Mouse (Mus musculus) left cerebral cortex, adult 8-10 months (tissue): ENCODE measurements at regions not wholly inside any gene's neighbourhood (a gene's known extent, or its start where the extent isn't known, plus 50 kb on each side); places are given as distances from the start of the nearest gene placed in this dataset.

Source experiments
- DNase-seq, 2 experiments: peaks; one replicate each; pipeline ENCODE4 v3.0.0; 2022; ENCODE audit warnings: low spot score in 2 of 2

DNA sequence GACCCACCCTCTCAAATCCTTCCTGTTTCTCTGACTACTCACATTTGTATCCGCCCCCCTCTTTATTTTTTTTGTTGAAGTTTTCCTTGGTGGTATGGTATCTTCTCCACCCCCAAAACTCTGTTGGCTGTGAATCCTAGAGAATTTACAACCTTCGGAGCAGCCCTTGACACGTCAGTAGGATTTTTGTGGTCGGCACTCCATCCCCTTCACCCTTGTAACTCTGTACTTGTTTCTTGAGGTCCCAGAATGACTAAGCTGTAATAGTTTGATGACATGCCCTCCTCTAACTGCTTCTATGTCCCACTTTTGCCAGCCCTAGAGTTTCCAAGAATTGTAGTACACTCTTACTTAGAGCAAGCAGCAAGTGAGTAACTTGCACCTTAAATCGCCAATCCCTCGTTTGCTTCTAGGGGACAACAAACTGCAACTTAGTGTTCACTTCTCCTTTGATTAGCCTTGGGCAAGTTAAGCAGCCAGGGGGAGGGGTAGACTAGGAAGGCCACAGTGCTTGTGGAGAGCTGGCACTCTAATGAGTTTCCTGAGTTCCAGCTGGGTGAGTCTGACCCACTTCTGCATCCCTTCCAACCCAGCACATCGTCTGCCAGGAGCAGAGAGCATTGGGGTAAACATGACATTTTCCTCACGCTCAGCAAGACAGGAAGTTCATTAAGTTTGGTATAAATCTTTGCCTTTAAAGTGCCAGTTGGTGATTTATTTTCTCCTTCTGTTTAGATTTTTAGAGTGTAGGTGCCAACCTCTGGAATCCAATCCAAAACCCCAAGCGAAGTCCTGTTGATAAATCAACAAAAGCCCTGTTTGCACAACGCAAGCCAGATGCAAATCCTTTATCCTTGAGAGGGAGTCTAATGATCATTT lies 118.7 kb downstream of the Foxa2 start:
- DNase-seq = no peak

GRCm38 (mm10) chr2:147926861-147927260 lies 119.9 kb downstream of the Foxa2 start:
- DNase-seq = no peak

- no peak for DNase-seq
Measured at GRCm38 (mm10) chr2:147907341-147907740, 139.4 kb downstream of the Foxa2 start.

DNA sequence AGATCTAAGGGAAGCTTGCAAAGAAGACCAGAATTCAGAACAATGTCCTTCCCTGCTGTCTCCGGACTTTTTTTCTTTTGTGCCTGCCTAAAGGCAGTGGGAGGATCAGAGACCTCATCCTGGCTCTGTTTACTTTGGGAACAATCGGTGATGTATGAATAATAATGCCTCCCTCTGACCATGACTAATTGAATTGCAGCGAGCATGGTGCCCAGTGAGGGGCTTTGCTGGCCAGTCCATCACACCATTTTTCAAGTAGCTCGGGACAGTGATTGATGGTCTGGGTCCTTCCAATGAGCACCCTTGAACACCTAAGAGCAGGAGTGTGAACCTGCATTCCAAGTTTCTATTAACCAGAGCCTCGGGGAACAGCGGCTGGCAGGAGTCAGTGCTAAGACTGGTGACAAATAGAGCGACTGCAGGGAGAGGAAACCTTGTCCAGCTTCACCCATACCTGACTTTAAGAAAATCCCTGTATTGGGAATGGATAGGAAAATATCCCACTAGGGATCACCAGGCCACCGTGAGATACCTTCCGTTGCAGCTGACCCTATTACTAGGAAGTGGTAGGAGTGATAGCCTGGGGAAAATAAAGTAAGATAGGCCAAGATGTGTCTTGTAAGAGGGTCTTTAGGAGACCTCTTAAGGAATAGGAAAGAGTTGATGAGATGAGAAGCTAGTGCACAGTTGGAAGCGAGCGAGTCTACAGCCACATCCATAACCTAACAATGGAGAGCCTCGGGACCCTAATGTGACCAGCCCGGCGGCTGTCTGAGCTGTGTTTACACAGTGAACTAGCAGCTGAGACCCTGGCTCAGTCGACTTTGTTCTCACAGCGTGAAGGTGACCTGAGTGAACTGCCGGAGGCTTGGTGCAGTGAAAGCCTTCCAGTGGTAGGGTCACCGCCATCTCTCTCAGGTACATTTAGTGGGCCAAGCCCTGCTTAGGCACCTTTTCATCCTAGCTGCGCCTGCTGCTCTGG lies 140.7 kb downstream of the Foxa2 start:
- DNase-seq = no peak

GRCm38 (mm10) chr2:147905118-147905517 lies 141.7 kb downstream of the Foxa2 start:
- no peak for DNase-seq

DNA sequence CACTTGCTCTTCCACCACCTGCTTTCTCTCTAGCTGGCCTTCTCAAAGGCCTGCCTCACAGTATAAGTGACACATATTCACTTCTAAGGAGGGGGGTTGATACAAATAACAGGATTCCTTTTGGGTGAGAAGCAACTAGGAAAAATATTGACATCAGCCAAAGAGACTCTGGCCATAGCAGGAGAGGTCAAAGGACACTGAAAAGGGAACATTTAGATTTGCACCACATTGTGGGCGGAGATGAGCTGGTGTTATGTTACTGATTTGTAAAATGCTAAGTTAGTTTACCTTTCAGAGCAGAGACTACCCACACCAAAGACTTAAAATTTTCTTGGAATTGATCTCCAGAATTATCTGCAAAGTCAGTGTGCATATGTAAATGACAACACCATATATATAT lies 147.5 kb downstream of the Foxa2 start:
- no peak for DNase-seq

DNA sequence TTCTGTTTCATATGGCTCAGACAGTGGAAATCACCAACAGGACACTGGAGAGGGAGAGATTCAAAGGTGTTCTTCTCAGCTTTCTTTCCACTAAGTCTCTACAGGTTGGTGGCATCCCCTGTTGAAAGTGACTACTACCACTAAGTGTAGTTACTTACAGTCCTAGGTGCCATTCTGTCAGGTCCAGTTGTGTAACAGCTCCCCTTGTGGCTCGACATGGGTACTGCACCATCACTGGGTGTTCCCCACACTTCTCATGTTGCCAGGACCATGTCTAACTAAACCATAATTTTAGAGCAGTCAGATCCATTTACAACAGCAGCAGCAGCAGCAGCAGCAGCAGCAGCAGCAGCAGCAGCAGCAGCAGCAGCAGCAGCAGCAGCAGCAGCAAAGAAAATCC lies 151.1 kb downstream of the Foxa2 start:
- peak; percentile 6 to 11 for DNase-seq

GRCm38 (mm10) chr2:147894213-147894612 lies 152.6 kb downstream of the Foxa2 start:
- no peak for DNase-seq

DNA sequence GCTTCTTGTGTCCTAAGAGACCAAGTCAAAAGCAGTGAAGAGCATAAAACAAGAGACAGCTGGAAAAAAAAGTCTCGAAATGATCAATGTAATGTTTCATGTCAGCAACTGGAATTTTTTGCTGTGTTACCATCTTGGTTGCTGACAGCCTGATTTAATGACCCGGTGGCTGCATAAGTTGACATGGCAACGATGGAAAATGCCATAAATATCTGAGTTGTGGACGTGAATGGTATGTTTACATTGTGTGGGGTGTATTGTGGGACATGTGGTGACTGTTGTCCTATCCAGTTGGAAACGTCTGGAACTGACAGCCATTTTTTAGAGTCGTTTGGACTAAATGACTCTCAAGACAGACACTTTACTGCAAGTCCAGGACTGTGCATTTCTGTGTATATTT lies 160.6 kb downstream of the Foxa2 start:
- no peak for DNase-seq

DNA sequence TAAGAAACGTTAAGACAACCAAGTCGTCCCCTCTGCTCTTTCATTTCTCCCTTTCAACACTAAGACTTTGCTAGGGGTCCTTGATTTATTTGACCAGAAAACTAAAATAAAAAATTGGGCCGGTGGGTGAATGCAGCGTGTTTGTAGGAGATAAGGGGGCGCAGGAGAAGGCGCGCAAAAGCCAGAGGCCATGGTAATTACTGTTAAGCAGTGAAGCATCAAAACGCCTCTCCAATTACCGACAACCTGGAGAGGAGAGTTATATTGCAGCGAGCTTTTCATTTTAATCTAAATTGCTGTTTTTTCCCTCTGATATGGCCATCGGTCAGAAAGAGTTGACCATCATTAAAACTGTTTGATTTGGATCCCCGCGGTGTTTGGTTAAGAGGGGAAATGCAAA lies 168.9 kb downstream of the Foxa2 start:
- no peak for DNase-seq

- DNase-seq = no peak
Measured at GRCm38 (mm10) chr2:147877543-147877904, 169.2 kb downstream of the Foxa2 start.

DNA sequence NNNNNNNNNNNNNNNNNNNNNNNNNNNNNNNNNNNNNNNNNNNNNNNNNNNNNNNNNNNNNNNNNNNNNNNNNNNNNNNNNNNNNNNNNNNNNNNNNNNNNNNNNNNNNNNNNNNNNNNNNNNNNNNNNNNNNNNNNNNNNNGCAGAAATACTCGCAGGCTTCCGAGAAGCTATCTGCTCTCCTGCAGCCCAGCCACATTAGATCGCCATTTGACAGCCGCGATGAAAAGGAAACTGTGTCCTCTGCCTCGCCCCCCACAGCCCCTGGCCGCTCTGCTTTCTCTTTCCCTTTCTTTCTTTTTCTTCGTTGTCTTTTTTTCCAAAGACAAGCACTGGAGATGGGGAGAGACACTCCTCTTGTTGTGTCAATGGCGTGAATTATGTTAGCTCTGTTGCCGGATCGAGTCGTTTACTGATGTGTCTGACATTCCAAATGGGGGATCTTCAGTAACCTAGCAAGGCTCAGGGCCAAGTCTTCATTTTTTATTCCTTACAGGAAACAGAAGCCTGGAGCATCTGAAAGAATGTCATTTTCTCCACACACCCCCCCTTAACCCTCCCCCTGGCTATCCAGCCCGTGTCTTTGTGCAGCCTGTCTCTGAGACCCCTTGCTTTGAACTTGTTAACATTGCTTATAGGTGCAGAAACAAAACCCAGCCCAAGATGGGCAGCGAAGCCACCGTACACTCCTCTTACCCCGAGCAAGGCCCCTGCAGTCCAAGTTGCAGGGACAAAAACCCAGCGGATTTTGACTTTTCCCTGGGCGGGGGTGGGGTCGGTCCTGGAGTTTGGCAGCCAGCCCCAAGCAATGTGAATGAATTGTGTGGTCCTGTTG lies 169.8 kb downstream of the Foxa2 start:
- no peak for DNase-seq

- DNase-seq = no peak
Measured at GRCm38 (mm10) chr2:147872972-147873371, 173.8 kb downstream of the Foxa2 start.

GRCm38 (mm10) chr2:147851186-147851802 lies 195.5 kb downstream of the Foxa2 start:
- no peak for DNase-seq

DNA sequence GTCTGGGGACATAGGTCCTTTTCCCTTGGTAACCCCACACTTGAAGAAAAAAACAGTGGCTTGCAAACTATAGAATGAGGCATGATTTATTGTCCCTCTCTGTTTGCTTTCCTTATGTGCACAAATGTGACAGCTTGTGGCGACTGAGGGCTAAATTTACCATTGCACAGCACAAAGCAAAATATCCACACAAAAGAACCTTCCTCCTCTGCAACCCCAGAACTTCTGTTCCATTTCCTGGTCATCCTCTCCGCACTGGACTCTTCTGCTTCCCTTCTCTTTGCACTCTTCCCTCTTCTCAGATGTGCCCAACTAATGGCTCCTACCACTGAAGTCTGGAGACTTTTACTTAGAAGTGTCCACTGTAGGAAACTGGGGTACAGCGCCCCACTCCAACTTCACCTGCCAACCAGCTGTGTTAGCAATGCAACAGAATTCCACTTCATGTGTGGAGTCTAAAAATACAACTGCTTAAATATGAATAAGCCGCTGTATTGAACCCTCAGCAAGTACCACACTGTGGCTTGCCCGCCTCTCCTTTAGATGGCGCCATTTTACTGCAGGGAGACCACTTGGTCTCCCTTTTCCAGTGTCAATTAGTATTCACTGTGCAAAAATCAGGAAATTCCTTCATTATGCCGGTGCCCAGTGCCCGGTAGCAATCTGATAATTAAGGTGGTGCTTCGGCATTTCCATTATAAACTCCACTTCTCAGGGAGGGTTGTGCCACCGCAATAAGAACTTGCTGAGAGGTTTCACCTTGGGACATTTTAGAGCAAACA lies 199.6 kb downstream of the Foxa2 start:
- peak in 1 of 2 experiments; percentile 7 for DNase-seq

GRCm38 (mm10) chr2:147845256-147845655 lies 201.5 kb downstream of the Foxa2 start:
- peak in 1 of 2 experiments; percentile 22 for DNase-seq

- no peak for DNase-seq
Measured at GRCm38 (mm10) chr2:147840936-147841335, 205.8 kb downstream of the Foxa2 start.

- DNase-seq = no peak
Measured at GRCm38 (mm10) chr2:147838613-147839012, 208.2 kb downstream of the Foxa2 start.

DNA sequence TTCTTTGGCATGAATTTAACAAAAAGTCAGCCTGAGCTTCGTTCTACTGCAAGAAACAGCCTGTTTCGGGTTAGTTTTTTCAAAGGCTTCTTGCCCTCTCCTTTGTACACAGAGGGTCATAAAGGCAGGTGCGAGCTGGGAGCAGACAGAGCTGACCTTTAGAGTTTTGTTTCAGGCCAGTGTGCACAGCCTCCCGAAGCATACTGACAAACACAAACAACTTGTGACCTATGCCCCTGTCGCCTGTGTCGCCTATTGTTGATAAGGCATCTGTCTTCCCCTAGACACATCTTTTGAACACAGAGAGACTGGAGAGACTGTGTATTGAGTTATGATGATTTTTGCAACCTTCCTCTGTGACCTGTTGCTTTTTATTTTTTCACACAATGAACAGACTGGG lies 216.2 kb downstream of the Foxa2 start:
- DNase-seq = no peak

- DNase-seq = no peak
Measured at GRCm38 (mm10) chr2:147816951-147817350, 229.8 kb downstream of the Foxa2 start.
